Mouse (Mus musculus) neural tube, embryonic 14.5 days (tissue): ENCODE data around the gene a. TPM values are rescaled to one million over a fixed set of nuclear protein-coding genes. Genes with fewer than 3 reads are reported as not detected.

ENCODE experiments used
- ATAC-seq: fragments of 200-750 bp; cut with Nextera tagmentation; 2 replicates; pipeline ENCODE4 v1.8.0; 2017; ENCODE audit warnings: low read depth, mild to moderate bottlenecking, moderate TSS enrichment, moderate library complexity
- H3K27ac ChIP-seq: fragments of 300-500 bp; sonication (generic); 2 replicates; pipeline ENCODE4 v1.5.1; 2014; ENCODE audit warnings: low read depth, mild to moderate bottlenecking, control low read depth, low read length, moderate library complexity, mixed read lengths
- H3K27me3 ChIP-seq: fragments of 300-500 bp; sonication (generic); 2 replicates; pipeline ENCODE4 v1.6.1; 2014; ENCODE audit warnings: low read length; ENCODE audit not compliant: control insufficient read depth, insufficient read depth
- H3K36me3 ChIP-seq: fragments of 300-500 bp; sonication (generic); 2 replicates; pipeline ENCODE4 v1.6.1; 2014; ENCODE audit warnings: low read length, mixed read lengths; ENCODE audit not compliant: control insufficient read depth, insufficient read depth
- H3K4me1 ChIP-seq: fragments of 300-500 bp; sonication (generic); 2 replicates; pipeline ENCODE4 v1.6.1; 2014; ENCODE audit warnings: low read length; ENCODE audit not compliant: control insufficient read depth, insufficient read depth
- H3K4me2 ChIP-seq: fragments of 300-500 bp; sonication (generic); 2 replicates; pipeline ENCODE4 v1.6.1; 2014; ENCODE audit warnings: mild to moderate bottlenecking, low read depth, low read length, control low read depth
- H3K4me3 ChIP-seq: fragments of 300-500 bp; sonication (generic); 2 replicates; pipeline ENCODE4 v1.5.1; 2014; ENCODE audit warnings: low read depth, low read length, control low read depth, mixed read lengths
- H3K9ac ChIP-seq: fragments of 300-500 bp; sonication (generic); replicated peaks from 2 replicates; pipeline ENCODE4 v1.6.1; 2014; ENCODE audit warnings: low read depth, mild to moderate bottlenecking, control low read depth, low read length, mixed read lengths
- H3K9me3 ChIP-seq: fragments of 300-500 bp; sonication (generic); 2 replicates; pipeline ENCODE4 v1.6.1; 2016; ENCODE audit warnings: low read length; ENCODE audit not compliant: control insufficient read depth
- WGBS: fragments of 180-500 bp; shearing (Covaris S2); extraction: QIAGEN DNeasy Blood & Tissue Kit; methylation state at CpG from one replicate; pipeline ENCODE4 v1.1.7; 2014; 5-methylcytosine and 5-hydroxymethylcytosine counted together
- polyA plus RNA-seq: library from polyadenylated mRNA; unstranded; fragments of >200 nt; fragmentation: Nextera tagmentation; extraction: Ambion mirVana; gene quantifications from 2 replicates; pipeline ENCODE4 v1.2.1, GENCODE M21; 2014

a gene
- not detected in 2 replicates for polyA plus RNA-seq

DNA sequence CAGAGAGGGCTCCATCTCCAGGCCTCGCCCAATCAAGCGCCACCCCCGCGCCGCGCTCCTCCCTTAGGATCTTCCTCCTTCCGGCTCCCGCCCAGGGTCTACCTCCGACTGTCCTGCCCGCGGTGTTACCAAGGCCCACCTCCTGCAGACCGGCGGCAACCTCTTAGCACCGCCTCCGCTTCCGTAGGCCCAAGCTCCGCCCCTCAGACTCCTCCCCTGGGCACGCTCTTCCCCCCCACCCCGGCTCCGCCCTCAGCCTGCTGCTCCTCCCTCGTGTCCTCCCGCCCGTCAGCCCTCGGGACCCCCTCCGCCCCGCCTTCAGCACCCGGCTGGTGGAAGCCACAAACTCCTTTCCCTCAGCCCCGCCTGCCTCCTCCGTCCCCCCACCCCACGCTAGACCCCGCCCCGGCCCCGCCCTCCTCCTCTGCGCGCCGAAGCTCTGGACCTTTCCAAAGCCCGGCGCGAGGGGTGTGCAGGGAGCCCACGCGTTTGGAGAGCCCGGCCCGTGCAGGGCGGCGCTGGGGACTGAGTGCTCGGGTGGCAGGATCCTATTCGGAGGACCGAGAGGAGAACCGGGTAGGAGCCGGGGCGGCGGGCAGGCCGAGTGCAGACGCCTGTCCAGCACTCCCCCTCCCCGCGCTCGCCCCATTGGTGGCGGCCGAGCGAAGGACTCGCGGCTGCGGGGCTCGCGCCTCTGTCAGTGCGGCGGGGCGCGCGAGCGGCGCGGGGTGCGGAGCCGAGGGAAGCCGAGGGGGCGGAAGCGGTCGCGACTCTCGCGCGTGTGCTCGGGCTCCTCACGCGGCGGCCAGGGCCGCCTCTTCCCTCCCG lies at the start of gene a, which contains the start of gene Raly:
a (plus strand) TSS at position 747 of the 828 bp plus-strand sequence.
Raly (plus strand) TSS at position 441 of the 828 bp plus-strand sequence.
- H3K4me2 ChIP-seq, result peak within 1 kb of the TSS; percentile 91
- peak within 1 kb of the TSS; percentile 92 for H3K9ac ChIP-seq
- H3K36me3 ChIP-seq, result no peaks in the 10 kb centered on the region
- no peaks in the 10 kb centered on the region; the same call in 1 of the 2 replicates for H3K27me3 ChIP-seq
- H3K4me3 ChIP-seq, result peak within 1 kb of the TSS; percentile 94
- peaks cover 24% of the 10 kb centered on the region for H3K4me1 ChIP-seq
- no peaks in the 10 kb centered on the region for H3K9me3 ChIP-seq
- ATAC-seq, result peak; percentile 96
- H3K27ac ChIP-seq, result peak within 1 kb of the TSS; percentile 99
- WGBS, result under 1% methylated on average over 66 of the region's 89 CpGs

DNA sequence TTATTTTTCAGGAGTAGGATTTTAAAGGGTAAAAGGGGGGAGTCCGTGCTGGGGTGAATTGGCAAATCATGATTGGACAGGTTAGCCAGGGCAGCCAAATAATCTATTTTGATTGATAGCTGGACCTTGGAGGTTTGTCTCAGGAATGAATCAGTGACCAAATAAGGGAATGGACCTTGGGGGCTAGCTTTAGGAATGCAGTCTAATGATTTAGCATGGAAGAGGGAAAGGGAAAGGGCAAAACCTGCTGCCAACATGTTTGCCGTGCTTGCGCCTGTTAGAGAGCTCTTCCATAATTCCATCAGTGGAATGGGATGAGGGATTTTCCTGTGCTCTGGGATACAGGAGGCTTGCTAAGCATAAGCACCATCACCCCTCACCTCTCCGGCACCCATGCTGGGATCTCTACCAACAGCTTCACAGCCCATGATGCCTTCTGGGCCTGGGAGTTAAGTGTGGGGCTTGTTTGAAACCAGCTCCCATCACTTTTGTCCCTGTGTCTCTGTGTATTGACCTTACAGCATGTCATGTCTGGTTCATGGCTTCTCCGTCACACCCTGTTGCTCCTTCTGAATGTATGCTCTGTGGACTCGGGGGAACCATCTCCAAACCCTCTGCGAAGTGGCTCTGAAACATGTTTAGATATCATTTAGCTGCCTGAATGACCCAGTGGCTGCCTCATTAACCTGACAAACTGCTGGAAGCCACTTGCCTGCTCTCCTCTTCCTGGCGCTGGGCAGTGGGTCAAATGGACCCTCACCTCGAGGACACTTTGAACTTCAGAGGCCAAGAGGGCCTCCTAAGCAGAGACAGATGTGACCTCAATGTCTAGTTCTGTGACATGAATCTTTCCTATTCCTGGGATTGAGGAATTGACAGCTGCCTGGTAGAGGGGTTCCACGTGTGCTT lies 48.0 kb upstream of the a start:
- ATAC-seq, result no peak
- Histone ChIP-seq H3K9ac (no peak overlapping the region), H3K4me3 (no peak overlapping the region), H3K27me3 (no peaks in the 10 kb centered on the region), H3K36me3 (no peaks in the 10 kb centered on the region), H3K9me3 (no peaks in the 10 kb centered on the region; the same call in 1 of the 2 replicates), H3K4me2 (no peak overlapping the region), H3K4me1 (no peaks in the 10 kb centered on the region), H3K27ac (no peak overlapping the region)
- WGBS, result 75% methylated on average over 10 of the region's 10 CpGs

DNA sequence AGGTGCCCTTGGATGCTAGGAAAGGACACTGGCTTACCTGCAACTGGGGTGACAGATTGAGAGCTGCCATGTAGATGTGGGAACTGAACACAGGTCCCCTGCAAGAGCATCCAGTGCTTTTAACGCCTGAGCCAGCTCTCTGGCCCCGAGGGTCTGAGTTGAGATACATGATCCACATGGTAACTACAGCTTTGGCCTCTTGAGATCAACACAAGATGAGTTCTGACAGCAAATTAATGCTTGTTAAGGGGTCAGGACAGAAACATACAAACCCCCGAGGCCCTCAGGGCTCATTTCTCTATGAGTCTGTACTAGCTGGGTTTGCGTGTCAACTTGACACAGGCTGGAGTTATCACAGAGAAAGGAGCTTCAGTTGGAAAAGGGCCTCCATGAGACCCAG lies 47.3 kb upstream of the a start:
- peaks cover 2% of the 10 kb centered on the region; the same call in 1 of the 2 replicates for H3K4me1 ChIP-seq
- no peak overlapping the region for H3K4me3 ChIP-seq
- no peak overlapping the region for H3K9ac ChIP-seq
- no peak overlapping the region for H3K4me2 ChIP-seq
- 74% methylated on average over 4 of the region's 4 CpGs for WGBS
- no peaks in the 10 kb centered on the region for H3K27me3 ChIP-seq
- ATAC-seq, result no peak
- no peak overlapping the region for H3K27ac ChIP-seq
- H3K9me3 ChIP-seq, result no peaks in the 10 kb centered on the region; the same call in 1 of the 2 replicates
- no peaks in the 10 kb centered on the region for H3K36me3 ChIP-seq

- H3K27me3 ChIP-seq, result no peaks in the 10 kb centered on the region
- H3K36me3 ChIP-seq, result no peaks in the 10 kb centered on the region
- H3K4me3 ChIP-seq, result no peak overlapping the region
- peaks cover 15% of the 10 kb centered on the region for H3K4me1 ChIP-seq
- ATAC-seq, result no peak
- H3K27ac ChIP-seq, result peak overlapping the region; percentile 62; the same call in 1 of the 2 replicates
- 87% methylated on average over 2 of the region's 2 CpGs for WGBS
- H3K4me2 ChIP-seq, result no peak overlapping the region
- no peak overlapping the region for H3K9ac ChIP-seq
- no peaks in the 10 kb centered on the region for H3K9me3 ChIP-seq
Measured at GRCm38 (mm10) chr2:154748383-154748782, 42.8 kb upstream of the a start.

- peak overlapping the region; percentile 21; the same call in 1 of the 2 replicates for H3K9ac ChIP-seq
- no peaks in the 10 kb centered on the region for H3K27me3 ChIP-seq
- no peak overlapping the region for H3K4me3 ChIP-seq
- no peaks in the 10 kb centered on the region for H3K9me3 ChIP-seq
- H3K4me1 ChIP-seq, result peaks cover 15% of the 10 kb centered on the region
- no peaks in the 10 kb centered on the region for H3K36me3 ChIP-seq
- H3K4me2 ChIP-seq, result peak overlapping the region; percentile 11; the same call in 1 of the 2 replicates
- peak; percentile 87 for ATAC-seq
- peak overlapping the region; percentile 62 for H3K27ac ChIP-seq
- WGBS, result 34% methylated on average over 23 of the region's 23 CpGs
Measured at GRCm38 (mm10) chr2:154749046-154750036, 41.9 kb upstream of the a start.

GRCm38 (mm10) chr2:154751924-154752323 lies 39.3 kb upstream of the a start:
- Histone ChIP-seq H3K27me3 (no peaks in the 10 kb centered on the region), H3K9me3 (no peaks in the 10 kb centered on the region), H3K27ac (no peak overlapping the region), H3K9ac (no peak overlapping the region), H3K4me3 (no peak overlapping the region), H3K36me3 (no peaks in the 10 kb centered on the region), H3K4me1 (peaks cover 15% of the 10 kb centered on the region), H3K4me2 (no peak overlapping the region)
- WGBS, result 49% methylated on average over 8 of the region's 8 CpGs
- no peak for ATAC-seq

GRCm38 (mm10) chr2:154754068-154754560 lies 37.1 kb upstream of the a start:
- no peak overlapping the region for H3K4me3 ChIP-seq
- no peak overlapping the region for H3K4me2 ChIP-seq
- 91% methylated on average over 2 of the region's 2 CpGs for WGBS
- no peak for ATAC-seq
- no peaks in the 10 kb centered on the region for H3K36me3 ChIP-seq
- no peak overlapping the region for H3K27ac ChIP-seq
- no peaks in the 10 kb centered on the region for H3K27me3 ChIP-seq
- H3K4me1 ChIP-seq, result peaks cover 11% of the 10 kb centered on the region
- H3K9ac ChIP-seq, result no peak overlapping the region
- no peaks in the 10 kb centered on the region for H3K9me3 ChIP-seq

- H3K36me3 ChIP-seq, result no peaks in the 10 kb centered on the region
- no peak for ATAC-seq
- H3K4me2 ChIP-seq, result no peak overlapping the region
- no peak overlapping the region for H3K27ac ChIP-seq
- no peak overlapping the region for H3K4me3 ChIP-seq
- H3K9me3 ChIP-seq, result no peaks in the 10 kb centered on the region
- WGBS, result 66% methylated on average over 6 of the region's 6 CpGs
- H3K4me1 ChIP-seq, result no peaks in the 10 kb centered on the region
- no peaks in the 10 kb centered on the region for H3K27me3 ChIP-seq
- no peak overlapping the region for H3K9ac ChIP-seq
Measured at GRCm38 (mm10) chr2:154755791-154756190, 35.4 kb upstream of the a start.
